Mouse (Mus musculus): Measurements from ENCODE around the gene Ankrd17. TPM values are rescaled to one million over a fixed set of nuclear protein-coding genes. Genes with fewer than 3 reads are reported as not detected.

The Ankrd17 gene
- polyA plus RNA-seq, 1 experiment from 2014 or later: 26.8 TPM

DNA sequence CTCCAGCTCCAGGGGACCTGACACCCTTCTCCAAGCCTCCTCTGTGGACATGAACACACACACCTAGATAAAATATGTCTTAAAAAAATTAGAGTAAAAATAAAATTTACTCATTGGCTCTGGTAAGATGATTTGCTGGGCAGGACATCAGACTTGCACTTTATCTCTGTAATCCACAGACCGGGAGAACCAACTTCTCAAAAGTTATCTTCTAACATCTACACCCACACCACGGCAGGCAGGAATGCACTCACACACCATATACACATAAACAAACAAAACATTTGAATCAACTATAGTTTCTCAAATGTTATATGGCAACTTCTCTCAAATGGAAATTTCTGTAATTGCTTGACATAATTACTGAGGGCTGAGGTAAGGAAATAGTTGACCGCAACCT is 19.5 kb downstream of the Ankrd17 start:
- ATAC-seq (replicated peaks; ENCODE audit: insufficient number of reproducible peaks, low FRiP score, low TSS enrichment): no peak
- H3K4me1 ChIP-seq (ENCODE audit: control insufficient read depth, insufficient read depth, low read length): no peaks in the 10 kb centered on the region
- no peaks in the 10 kb centered on the region for H3K9me3 ChIP-seq (replicated peaks; ENCODE audit: control insufficient read depth, low read length)
- H3K9ac ChIP-seq (ENCODE audit: low read depth, low read length): no peak overlapping the region
- no peak overlapping the region for H3K27ac ChIP-seq (ENCODE audit: low read depth, low read length)
- H3K4me2 ChIP-seq: no peak overlapping the region
- H3K4me3 ChIP-seq (ENCODE audit: low read depth, low read length): no peak overlapping the region
- no peaks in the 10 kb centered on the region for H3K27me3 ChIP-seq (ENCODE audit: control insufficient read depth, insufficient read depth, low read length)
- WGBS (ENCODE audit: insufficient replicate concordance): 82% methylated on average over 3 of the region's 3 CpGs
- H3K36me3 ChIP-seq (ENCODE audit: control insufficient read depth, insufficient read depth, low read length): no peaks in the 10 kb centered on the region

DNA sequence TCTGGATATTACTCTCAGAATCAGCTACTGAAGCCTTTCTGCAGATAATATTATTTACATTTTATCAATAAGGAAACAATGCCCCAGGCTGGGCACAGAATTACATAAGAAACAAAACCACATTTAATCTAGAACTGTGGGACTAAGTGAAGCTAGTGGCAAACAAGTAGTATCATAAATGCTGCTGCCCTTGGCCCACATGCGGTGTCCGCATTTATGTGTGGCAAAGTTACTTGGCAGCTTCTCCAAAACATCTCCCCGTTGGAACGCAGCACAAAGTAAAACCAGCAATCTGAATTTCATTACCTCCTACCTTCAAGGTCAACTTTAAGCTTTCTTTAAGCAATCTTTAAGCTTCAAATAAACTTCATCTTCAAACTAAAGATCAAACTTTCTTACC is 25.5 kb downstream of the Ankrd17 start:
- Histone ChIP-seq H3K4me3 (ENCODE audit: low read depth, low read length) (no peak overlapping the region), H3K4me1 (ENCODE audit: control insufficient read depth, insufficient read depth, low read length) (peaks cover 5% of the 10 kb centered on the region), H3K9ac (ENCODE audit: low read depth, low read length) (no peak overlapping the region), H3K36me3 (ENCODE audit: control insufficient read depth, insufficient read depth, low read length) (no peaks in the 10 kb centered on the region), H3K4me2 (no peak overlapping the region), H3K27ac (ENCODE audit: low read depth, low read length) (no peak overlapping the region), H3K9me3 (replicated peaks; ENCODE audit: control insufficient read depth, low read length) (no peaks in the 10 kb centered on the region), H3K27me3 (ENCODE audit: control insufficient read depth, insufficient read depth, low read length) (no peaks in the 10 kb centered on the region)
- ATAC-seq (replicated peaks; ENCODE audit: insufficient number of reproducible peaks, low FRiP score, low TSS enrichment): no peak
- 85% methylated on average over 4 of the region's 4 CpGs for WGBS (ENCODE audit: insufficient replicate concordance)

DNA sequence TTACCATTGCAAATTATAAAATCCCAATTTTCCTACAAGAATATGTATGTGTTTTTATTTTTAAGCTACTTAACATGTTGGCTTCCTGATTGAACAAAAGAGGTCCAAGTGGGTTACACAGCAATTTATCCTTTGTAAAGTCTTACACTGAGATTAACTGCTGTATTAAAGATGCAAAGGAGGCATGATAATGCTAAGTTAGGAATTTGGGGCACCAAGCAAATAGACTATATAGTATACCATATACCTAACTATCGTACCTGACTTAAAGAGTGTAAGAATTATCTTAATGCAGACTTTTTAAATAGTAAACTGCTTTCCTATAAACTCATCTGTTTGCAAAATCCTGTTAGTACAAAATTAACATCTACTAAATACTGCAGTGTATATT is 26.4 kb downstream of the Ankrd17 start:
- Histone ChIP-seq H3K4me1 (ENCODE audit: control insufficient read depth, insufficient read depth, low read length) (peaks cover 5% of the 10 kb centered on the region), H3K27ac (ENCODE audit: low read depth, low read length) (no peak overlapping the region), H3K4me3 (ENCODE audit: low read depth, low read length) (no peak overlapping the region; the same call in 1 of the 2 replicates), H3K9me3 (replicated peaks; ENCODE audit: control insufficient read depth, low read length) (no peaks in the 10 kb centered on the region), H3K36me3 (ENCODE audit: control insufficient read depth, insufficient read depth, low read length) (no peaks in the 10 kb centered on the region), H3K9ac (ENCODE audit: low read depth, low read length) (no peak overlapping the region), H3K27me3 (ENCODE audit: control insufficient read depth, insufficient read depth, low read length) (no peaks in the 10 kb centered on the region), H3K4me2 (peak overlapping the region; percentile 52)
- no peak for ATAC-seq (replicated peaks; ENCODE audit: insufficient number of reproducible peaks, low FRiP score, low TSS enrichment)
- 91% methylated on average over 1 of the region's 1 CpGs for WGBS (ENCODE audit: insufficient replicate concordance)

DNA sequence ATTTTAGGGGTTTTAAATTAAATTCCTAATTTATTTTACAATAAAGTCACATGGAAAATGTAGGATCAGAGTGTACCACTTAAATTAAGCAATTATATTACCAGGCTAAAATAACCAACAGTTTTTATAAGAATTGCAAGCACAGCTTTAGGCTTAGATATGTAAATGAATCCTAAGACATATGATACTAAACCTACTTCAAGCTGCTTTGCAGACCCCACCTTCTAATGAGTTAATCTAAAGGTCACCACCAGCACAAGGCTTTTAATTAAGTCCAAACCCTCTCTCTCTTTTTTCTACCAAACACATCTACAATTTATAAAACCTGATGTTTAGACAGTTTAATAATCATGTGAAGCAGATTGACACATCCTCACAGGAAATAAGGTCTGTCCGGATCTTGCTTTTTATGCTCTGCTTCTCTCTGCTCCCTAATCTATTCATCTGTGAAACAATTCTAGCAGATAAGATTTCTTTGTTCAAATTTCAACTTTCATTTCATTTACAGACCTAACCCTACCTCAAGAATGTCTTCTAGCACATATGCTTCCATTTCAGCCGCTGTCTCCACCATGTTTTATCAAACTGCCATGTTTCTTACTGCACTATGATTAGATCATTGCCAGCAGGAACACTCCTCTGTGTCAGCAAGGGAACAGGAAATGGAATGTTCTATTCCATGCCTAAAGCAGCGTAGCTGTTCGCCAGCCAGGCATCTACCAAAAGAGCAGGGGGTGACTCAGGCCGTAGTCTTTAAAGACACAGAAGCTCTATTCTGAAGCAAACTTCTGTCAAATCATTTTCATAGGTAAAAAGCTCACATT is 27.0 kb downstream of the Ankrd17 start:
- Histone ChIP-seq H3K4me3 (ENCODE audit: low read depth, low read length) (peak overlapping the region; percentile 20), H3K27me3 (ENCODE audit: control insufficient read depth, insufficient read depth, low read length) (no peaks in the 10 kb centered on the region), H3K9ac (ENCODE audit: low read depth, low read length) (no peak overlapping the region), H3K27ac (ENCODE audit: low read depth, low read length) (no peak overlapping the region), H3K36me3 (ENCODE audit: control insufficient read depth, insufficient read depth, low read length) (no peaks in the 10 kb centered on the region), H3K4me2 (peak overlapping the region; percentile 52), H3K9me3 (replicated peaks; ENCODE audit: control insufficient read depth, low read length) (no peaks in the 10 kb centered on the region), H3K4me1 (ENCODE audit: control insufficient read depth, insufficient read depth, low read length) (peaks cover 5% of the 10 kb centered on the region)
- ATAC-seq (replicated peaks; ENCODE audit: insufficient number of reproducible peaks, low FRiP score, low TSS enrichment): peak; percentile 82
- WGBS (ENCODE audit: insufficient replicate concordance): 30% methylated on average over 5 of the region's 5 CpGs

DNA sequence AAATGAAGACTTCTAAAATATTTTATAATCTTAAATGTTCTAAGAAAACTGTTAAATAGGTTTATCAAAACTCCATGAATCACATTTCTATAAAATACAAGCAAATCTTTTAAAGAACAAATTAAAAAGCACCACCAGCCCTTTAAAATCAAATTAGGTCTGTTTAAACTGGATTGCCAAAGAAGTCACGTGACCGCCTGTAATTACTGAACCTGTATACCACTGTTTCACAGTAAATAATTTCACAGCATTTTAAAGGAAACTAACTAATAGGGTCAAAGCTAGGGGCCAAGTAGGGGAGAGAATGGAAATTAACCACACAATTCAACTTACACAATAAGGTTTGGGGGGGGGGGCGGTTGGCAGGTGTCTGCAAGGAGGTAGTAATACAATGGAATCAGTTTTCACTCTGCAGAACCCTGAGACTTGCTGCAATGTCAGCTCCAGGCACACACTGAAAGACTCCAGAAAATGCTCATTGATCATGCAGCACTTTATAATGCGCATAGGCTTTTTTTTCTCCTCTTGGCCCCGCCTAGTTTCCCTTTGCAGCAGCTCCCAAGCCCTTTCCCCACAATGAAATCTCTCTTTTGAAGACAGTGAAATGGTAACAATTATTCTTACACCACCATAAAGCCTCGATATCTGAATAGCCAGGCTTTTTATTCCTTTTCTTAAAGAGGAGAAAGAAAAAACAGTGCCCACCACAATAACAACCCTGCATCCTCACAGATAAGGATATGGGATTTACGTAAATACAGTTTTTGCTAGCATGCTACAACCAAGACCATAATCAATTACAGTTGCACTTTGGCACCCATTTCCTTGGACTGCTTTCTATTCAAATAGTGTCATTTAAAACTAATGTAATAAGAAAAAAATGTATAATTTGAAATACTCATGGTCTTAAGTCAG is 27.9 kb downstream of the Ankrd17 start:
- no peak overlapping the region for H3K27ac ChIP-seq (ENCODE audit: low read depth, low read length)
- 82% methylated on average over 7 of the region's 7 CpGs for WGBS (ENCODE audit: insufficient replicate concordance)
- H3K4me1 ChIP-seq (ENCODE audit: control insufficient read depth, insufficient read depth, low read length): peaks cover 5% of the 10 kb centered on the region
- H3K4me3 ChIP-seq (ENCODE audit: low read depth, low read length): no peak overlapping the region
- no peak overlapping the region for H3K9ac ChIP-seq (ENCODE audit: low read depth, low read length)
- no peak for ATAC-seq (replicated peaks; ENCODE audit: insufficient number of reproducible peaks, low FRiP score, low TSS enrichment)
- no peaks in the 10 kb centered on the region for H3K27me3 ChIP-seq (ENCODE audit: control insufficient read depth, insufficient read depth, low read length)
- H3K36me3 ChIP-seq (ENCODE audit: control insufficient read depth, insufficient read depth, low read length): no peaks in the 10 kb centered on the region
- no peak overlapping the region for H3K4me2 ChIP-seq
- no peaks in the 10 kb centered on the region for H3K9me3 ChIP-seq (replicated peaks; ENCODE audit: control insufficient read depth, low read length)

DNA sequence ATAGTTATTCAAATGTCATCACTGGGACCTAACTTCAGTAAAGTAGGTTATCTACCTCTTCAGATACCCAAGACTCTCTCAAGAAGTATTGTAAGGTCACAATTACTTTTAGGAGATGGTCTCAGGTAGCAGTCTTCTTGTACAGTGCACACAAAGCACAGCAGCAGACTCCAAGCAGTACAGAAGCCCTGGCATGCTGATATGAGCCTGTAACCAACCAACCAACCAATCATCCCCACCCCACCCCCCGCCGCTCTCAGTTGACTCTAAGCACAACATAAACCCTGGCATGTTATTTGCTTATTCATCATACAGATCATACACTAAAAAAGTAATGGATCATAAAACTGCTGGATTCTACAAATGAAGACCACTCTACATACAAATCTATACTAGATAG is 33.9 kb downstream of the Ankrd17 start:
- H3K36me3 ChIP-seq (ENCODE audit: control insufficient read depth, insufficient read depth, low read length): no peaks in the 10 kb centered on the region
- no peak for ATAC-seq (replicated peaks; ENCODE audit: insufficient number of reproducible peaks, low FRiP score, low TSS enrichment)
- 93% methylated on average over 2 of the region's 2 CpGs for WGBS (ENCODE audit: insufficient replicate concordance)
- H3K4me2 ChIP-seq: no peak overlapping the region
- no peak overlapping the region for H3K4me3 ChIP-seq (ENCODE audit: low read depth, low read length)
- 0 out of 2 replicates have a peak, but pooled peaks cover 2% of the 10 kb centered on the region for H3K4me1 ChIP-seq (ENCODE audit: control insufficient read depth, insufficient read depth, low read length)
- H3K9ac ChIP-seq (ENCODE audit: low read depth, low read length): no peak overlapping the region
- H3K27ac ChIP-seq (ENCODE audit: low read depth, low read length): no peak overlapping the region
- no peaks in the 10 kb centered on the region for H3K9me3 ChIP-seq (replicated peaks; ENCODE audit: control insufficient read depth, low read length)
- no peaks in the 10 kb centered on the region for H3K27me3 ChIP-seq (ENCODE audit: control insufficient read depth, insufficient read depth, low read length)

DNA sequence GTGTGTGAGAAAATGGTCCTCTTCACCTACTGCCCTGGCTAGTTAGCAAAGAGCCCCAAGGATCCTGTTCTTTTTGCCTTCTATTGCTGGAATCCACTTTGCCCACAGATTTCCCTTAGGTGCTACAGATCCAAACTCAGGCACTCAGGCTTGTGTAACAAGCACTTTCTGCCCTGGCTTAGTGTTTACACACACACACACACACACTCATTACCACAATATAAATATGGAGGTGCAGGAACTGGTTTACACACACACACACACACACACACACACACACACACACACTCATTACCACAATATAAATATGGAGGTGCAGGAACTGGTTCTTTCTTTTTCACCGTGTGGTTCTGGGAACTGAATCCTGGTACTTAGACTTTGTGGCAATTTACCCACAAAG is 35.3 kb downstream of the Ankrd17 start:
- H3K9ac ChIP-seq (ENCODE audit: low read depth, low read length): no peak overlapping the region
- H3K36me3 ChIP-seq (ENCODE audit: control insufficient read depth, insufficient read depth, low read length): no peaks in the 10 kb centered on the region
- H3K4me3 ChIP-seq (ENCODE audit: low read depth, low read length): no peak overlapping the region
- WGBS (ENCODE audit: insufficient replicate concordance): 92% methylated on average over 1 of the region's 1 CpGs
- 0 out of 2 replicates have a peak, but pooled peaks cover 2% of the 10 kb centered on the region for H3K4me1 ChIP-seq (ENCODE audit: control insufficient read depth, insufficient read depth, low read length)
- no peak for ATAC-seq (replicated peaks; ENCODE audit: insufficient number of reproducible peaks, low FRiP score, low TSS enrichment)
- H3K27ac ChIP-seq (ENCODE audit: low read depth, low read length): no peak overlapping the region
- H3K9me3 ChIP-seq (replicated peaks; ENCODE audit: control insufficient read depth, low read length): no peaks in the 10 kb centered on the region
- no peaks in the 10 kb centered on the region for H3K27me3 ChIP-seq (ENCODE audit: control insufficient read depth, insufficient read depth, low read length)
- H3K4me2 ChIP-seq: no peak overlapping the region

DNA sequence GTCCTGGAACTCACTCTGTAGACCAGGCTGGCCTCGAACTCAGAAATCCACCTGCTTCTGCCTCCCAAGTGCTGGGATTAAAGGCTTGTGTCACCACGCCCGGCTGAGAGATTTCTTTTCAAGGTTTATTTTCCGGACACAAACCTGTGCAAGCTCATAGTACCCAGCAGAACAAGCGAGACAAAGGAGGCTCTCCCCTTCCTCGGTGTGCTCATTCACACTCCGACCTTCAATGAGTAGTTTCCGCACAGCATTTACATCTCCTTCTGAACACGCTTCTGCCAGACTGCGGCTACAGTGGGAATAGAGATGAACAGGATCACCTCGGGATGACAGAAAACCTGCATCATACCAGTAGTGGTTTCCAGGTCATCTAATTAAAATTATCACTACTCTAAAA is 68.0 kb downstream of the Ankrd17 start:
- Histone ChIP-seq H3K4me3 (ENCODE audit: low read depth, low read length) (no peak overlapping the region), H3K36me3 (ENCODE audit: control insufficient read depth, insufficient read depth, low read length) (peaks cover 9% of the 10 kb centered on the region), H3K9me3 (replicated peaks; ENCODE audit: control insufficient read depth, low read length) (no peaks in the 10 kb centered on the region), H3K4me2 (no peak overlapping the region), H3K9ac (ENCODE audit: low read depth, low read length) (no peak overlapping the region), H3K27ac (ENCODE audit: low read depth, low read length) (no peak overlapping the region), H3K4me1 (ENCODE audit: control insufficient read depth, insufficient read depth, low read length) (no peaks in the 10 kb centered on the region), H3K27me3 (ENCODE audit: control insufficient read depth, insufficient read depth, low read length) (no peaks in the 10 kb centered on the region)
- 93% methylated on average over 11 of the region's 11 CpGs for WGBS (ENCODE audit: insufficient replicate concordance)
- ATAC-seq (replicated peaks; ENCODE audit: insufficient number of reproducible peaks, low FRiP score, low TSS enrichment): no peak

Data from heart, embryonic 11.5 days (tissue).